Mouse (Mus musculus) midbrain, embryonic 10.5 days (tissue): ENCODE results near the gene Fam161a. TPM values are rescaled to one million over a fixed set of nuclear protein-coding genes. Genes with fewer than 3 reads are reported as not detected.

Experiments
- DNase-seq: peaks from one replicate; pipeline ENCODE4 v3.0.0-alpha.2; 2017; ENCODE audit warnings: low spot score
- H3K27ac ChIP-seq: fragments of 300-500 bp; sonication (generic); replicated peaks from 2 replicates; pipeline ENCODE4 v1.5.1; 2016; ENCODE audit warnings: mild to moderate bottlenecking
- H3K27me3 ChIP-seq: fragments of 300-500 bp; sonication (generic); 2 replicates; pipeline ENCODE4 v1.6.1; 2016; ENCODE audit warnings: low read depth, mild to moderate bottlenecking; ENCODE audit not compliant: poor library complexity, severe bottlenecking
- H3K36me3 ChIP-seq: fragments of 300-500 bp; sonication (generic); 2 replicates; pipeline ENCODE4 v1.6.1; 2016; ENCODE audit warnings: mild to moderate bottlenecking, moderate library complexity
- H3K4me1 ChIP-seq: fragments of 300-500 bp; sonication (generic); 2 replicates; pipeline ENCODE4 v1.6.1; 2016
- H3K4me3 ChIP-seq: fragments of 300-500 bp; sonication (generic); 2 replicates; pipeline ENCODE4 v1.5.1; 2016; ENCODE audit warnings: mild to moderate bottlenecking, moderate library complexity
- H3K9me3 ChIP-seq: fragments of 300-500 bp; sonication (generic); replicated peaks from 2 replicates; pipeline ENCODE4 v1.6.1; 2016; ENCODE audit warnings: mild to moderate bottlenecking
- WGBS: fragments of 180-500 bp; shearing (Covaris S2); methylation state at CpG from one replicate; pipeline ENCODE4 v1.1.7; 2016; 5-methylcytosine and 5-hydroxymethylcytosine counted together
- polyA plus RNA-seq: library from polyadenylated mRNA; unstranded; fragments of >200 nt; fragmentation: Nextera tagmentation; extraction: Ambion mirVana; gene quantifications from 2 replicates; pipeline ENCODE4 v1.2.1, GENCODE M21; 2016

Fam161a gene
- polyA plus RNA-seq = 1.6 and 3.1 TPM in 2 replicates

DNA sequence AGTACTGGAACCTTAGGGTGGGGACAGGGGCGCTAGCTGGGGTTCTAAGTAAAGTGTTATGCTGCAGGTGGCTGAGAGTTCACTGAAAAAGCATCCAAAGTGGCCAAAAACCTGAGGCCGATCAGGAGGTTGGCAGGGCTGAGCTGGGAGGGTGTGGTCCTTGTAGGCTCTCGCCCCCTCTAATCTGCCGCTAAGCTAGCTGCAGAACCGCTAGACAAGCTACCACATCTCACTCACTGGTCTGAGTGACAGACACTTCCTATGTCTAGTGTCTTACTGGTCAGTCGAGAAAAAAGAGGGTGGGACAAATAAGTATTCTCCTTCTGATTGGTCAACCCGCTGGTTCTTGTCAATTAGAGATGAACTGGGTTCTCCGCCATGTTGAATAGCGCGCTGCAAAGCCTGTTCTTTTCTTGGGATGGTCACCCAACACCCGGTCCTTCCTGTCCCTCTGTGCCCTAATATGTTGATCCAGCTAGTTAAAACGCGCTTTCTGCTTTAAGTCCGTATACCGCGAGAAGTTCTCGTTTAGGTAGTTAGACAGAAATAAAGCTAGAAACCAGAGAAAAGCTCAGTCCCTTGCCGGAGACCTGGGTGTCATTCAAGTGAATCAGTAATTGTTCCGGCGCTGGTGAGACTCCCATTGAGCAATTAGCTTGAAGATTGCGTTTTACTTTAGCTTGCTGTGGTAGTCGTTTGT lies at the start of gene Fam161a:
TSS of gene Fam161a (plus strand) at position 51 of the 700 bp plus-strand sequence.
- H3K4me1 ChIP-seq = peaks cover 11% of the 10 kb centered on the region
- DNase-seq = peak; percentile 76
- WGBS = under 1% methylated on average over 22 of the region's 22 CpGs
- H3K27me3 ChIP-seq = 0 out of 2 replicates have a peak, but pooled peaks cover 9% of the 10 kb centered on the region
- H3K4me3 ChIP-seq = peak within 1 kb of the TSS; percentile 69
- no peaks in the 10 kb centered on the region for H3K9me3 ChIP-seq
- peak within 1 kb of the TSS; percentile 90 for H3K27ac ChIP-seq
- peaks cover 28% of the 10 kb centered on the region for H3K36me3 ChIP-seq

DNA sequence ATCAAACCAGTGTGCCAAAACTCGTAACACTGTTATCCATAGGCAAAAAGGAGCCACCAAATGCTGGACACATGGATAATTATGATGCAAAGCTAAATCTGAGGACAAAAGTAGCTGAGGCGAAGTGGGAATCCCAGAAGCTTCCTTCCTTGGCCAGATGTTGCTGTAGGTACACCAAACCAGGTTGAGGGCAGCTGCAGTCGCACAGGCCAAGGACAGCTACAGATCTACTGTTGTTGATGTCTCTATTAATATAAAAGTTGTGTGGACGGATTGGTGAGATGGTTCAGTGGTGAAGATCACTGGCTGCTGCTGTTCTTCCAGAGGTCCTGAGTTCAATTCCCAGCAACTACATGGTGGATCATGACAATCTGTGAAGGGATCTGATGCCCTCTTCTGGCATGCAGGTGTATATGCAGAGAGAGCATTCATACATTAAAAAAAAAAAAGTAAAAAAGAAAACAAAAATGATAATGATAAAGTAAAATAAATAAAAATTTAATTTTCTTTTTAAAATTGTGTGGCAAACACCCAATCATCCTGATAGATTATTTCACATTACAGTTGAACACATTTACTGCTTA lies 49.4 kb upstream of the Fam161a start:
- 88% methylated on average over 4 of the region's 4 CpGs for WGBS

DNA sequence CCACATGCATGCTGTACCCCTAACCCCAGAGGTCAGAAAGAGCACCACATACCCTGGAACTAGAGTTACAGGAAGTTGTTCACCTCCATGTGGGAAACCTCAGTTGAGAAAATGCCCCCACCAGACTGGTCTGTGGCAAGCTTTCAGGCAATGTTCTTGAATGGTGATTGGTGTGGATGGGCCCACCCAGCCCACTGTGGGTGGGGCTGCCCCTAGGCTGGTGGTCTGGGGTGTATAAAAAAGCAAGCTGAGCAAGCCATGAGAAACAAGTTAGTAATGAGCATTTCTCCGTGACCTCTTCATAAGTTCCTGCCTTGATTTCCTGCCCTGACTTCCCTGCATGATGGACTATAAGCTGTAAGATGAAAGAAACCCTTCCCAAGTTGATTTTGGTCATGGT lies 45.2 kb upstream of the Fam161a start:
- WGBS = 81% methylated on average over 1 of the region's 1 CpGs
- no peak overlapping the region for H3K4me3 ChIP-seq
- H3K27ac ChIP-seq = no peak overlapping the region
- DNase-seq = no peak
- H3K27me3 ChIP-seq = no peaks in the 10 kb centered on the region
- peaks cover 10% of the 10 kb centered on the region; the same call in 1 of the 2 replicates for H3K9me3 ChIP-seq
- H3K36me3 ChIP-seq = peaks cover 8% of the 10 kb centered on the region
- H3K4me1 ChIP-seq = no peaks in the 10 kb centered on the region

More for the DNA sequence above, 49.4 kb upstream of the Fam161a start:
- Histone ChIP-seq H3K4me1 (no peaks in the 10 kb centered on the region), H3K27me3 (no peaks in the 10 kb centered on the region), H3K4me3 (no peak overlapping the region), H3K36me3 (peaks cover 29% of the 10 kb centered on the region), H3K27ac (no peak overlapping the region), H3K9me3 (no peaks in the 10 kb centered on the region)
- DNase-seq = no peak

DNA sequence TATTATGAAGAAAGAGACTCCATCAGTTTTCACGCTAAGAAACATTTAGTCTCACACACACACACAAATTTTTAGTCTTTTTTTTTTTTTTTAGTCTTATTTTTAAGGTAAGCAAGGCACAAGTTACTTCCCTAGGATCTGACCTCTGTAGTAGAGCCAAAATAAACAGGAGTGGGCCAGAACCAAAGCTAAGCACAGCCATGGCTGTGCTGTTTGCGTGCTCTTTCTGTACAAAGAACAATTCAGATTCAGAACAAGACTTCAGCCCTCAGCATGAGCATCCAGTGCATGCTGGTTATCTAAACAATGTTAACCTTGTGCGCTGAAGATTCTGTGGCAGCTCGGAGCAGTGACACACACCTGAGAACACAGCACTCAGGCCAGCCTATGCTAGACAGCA lies 42.9 kb upstream of the Fam161a start:
- Histone ChIP-seq H3K27me3 (no peaks in the 10 kb centered on the region), H3K27ac (no peak overlapping the region), H3K36me3 (peaks cover 26% of the 10 kb centered on the region), H3K4me1 (no peaks in the 10 kb centered on the region), H3K4me3 (no peak overlapping the region), H3K9me3 (peaks cover 23% of the 10 kb centered on the region; the same call in 1 of the 2 replicates)
- 86% methylated on average over 4 of the region's 4 CpGs for WGBS
- DNase-seq = no peak

DNA sequence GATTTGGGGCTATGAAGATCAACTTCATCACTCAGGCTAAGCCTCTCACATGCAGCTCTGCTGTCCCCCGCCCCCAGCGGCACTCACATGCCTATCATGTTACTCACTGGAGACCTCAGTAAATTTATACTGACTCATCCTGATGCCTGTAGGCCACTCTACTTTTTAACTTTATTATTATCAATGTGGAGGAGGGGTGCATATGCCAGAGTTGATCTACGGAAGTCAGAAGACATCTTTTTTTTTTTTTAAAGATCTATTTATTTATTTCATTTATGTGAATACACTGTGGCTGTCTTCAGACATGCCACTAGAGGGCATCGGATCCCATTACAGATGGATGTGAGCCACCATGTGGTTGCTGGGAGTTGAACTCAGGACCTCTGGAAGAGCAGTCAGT lies 41.8 kb upstream of the Fam161a start:
- Histone ChIP-seq H3K9me3 (peaks cover 26% of the 10 kb centered on the region; the same call in 1 of the 2 replicates), H3K4me3 (no peak overlapping the region), H3K27me3 (no peaks in the 10 kb centered on the region), H3K4me1 (no peaks in the 10 kb centered on the region), H3K27ac (no peak overlapping the region), H3K36me3 (peaks cover 29% of the 10 kb centered on the region)
- 82% methylated on average over 4 of the region's 4 CpGs for WGBS
- DNase-seq = no peak

DNA sequence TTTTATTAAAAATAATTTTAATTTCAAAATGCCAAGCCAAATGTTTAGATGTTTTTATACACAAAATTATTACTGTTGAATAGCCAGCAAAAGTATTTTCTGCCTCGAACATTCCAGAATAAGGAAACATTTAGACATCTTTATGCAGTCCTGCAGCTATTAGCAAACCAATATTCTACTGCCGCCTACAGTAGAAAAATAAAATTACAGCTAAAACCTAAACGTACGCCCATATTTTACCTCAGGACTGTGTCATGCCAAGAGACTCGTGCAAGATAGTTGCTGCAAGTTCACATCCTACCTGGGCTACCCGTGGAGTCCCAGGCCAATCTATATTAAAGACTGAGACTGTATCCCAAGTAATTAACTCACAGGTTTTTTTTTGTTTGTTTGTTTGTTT lies 37.8 kb upstream of the Fam161a start:
- Histone ChIP-seq H3K27me3 (no peaks in the 10 kb centered on the region), H3K27ac (no peak overlapping the region), H3K4me3 (no peak overlapping the region), H3K4me1 (peaks cover 18% of the 10 kb centered on the region), H3K36me3 (peaks cover 65% of the 10 kb centered on the region), H3K9me3 (peaks cover 49% of the 10 kb centered on the region)
- 74% methylated on average over 6 of the region's 6 CpGs for WGBS
- DNase-seq = no peak

DNA sequence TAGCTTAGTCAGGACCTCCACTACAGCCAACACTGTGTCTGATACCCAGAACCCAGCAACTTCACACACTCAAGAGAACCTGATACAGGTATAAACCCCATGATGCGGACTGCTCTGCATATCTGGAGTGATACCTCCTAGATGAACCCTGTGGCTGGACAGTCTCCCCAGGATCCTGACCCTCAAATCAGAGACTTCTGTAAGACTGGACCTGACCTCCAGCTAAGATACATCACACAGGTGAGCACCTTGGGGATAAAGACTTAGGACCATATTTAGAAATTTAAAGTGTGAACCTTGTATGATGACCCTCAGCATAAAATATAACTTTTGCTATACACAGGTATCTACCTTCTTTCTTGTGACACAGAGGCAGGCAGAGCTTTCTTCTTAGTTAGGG lies 36.8 kb upstream of the Fam161a start:
- DNase-seq = no peak

DNA sequence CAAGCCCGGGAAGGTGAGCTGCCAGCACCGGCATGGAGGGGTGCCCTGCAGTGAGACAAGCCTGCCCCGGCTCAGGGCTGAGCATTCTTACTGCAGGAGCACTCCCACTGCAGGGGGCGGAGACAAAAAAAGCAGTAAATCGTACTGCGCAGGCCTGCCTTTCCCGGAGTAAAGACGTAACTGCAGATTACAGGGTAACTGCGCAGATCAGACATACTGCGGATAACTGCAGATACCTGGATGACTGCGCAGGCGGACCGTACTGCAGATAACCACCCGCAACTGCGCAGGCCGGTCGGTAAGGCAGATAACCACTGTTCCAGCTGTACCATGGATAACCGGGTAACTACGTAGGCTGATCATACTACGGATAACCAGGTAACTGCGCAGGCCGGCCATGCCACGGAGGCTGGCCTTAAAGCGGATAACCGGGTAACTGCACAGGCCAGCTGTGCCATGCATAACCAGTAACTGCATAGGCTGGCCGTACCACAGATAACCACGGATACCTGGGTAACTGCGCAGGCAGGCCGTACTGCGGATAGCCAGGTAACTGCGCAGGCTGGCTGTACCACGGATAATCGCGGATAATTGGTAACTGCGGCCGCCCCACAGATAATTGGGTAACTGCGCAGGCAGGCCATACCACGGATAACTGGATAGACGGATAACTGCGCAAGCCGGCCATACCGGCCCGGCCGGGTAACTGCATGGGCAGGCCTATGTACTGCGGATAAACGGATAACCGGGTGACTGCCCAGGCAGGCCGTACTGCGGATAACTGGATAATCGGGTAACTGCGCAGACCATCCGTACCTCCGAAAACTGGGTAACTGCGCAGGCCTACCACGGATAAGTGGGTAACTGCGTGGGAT lies 35.3 kb upstream of the Fam161a start, which contains the start of gene Zrsr1:
TSS of gene Zrsr1 (plus strand) at position 171 of the 875 bp plus-strand sequence.
- peak; percentile 38 for DNase-seq
- Histone ChIP-seq H3K4me3 (peak within 1 kb of the TSS; percentile 71), H3K27me3 (no peaks in the 10 kb centered on the region), H3K4me1 (peaks cover 41% of the 10 kb centered on the region), H3K36me3 (peaks cover 69% of the 10 kb centered on the region), H3K9me3 (peaks cover 40% of the 10 kb centered on the region), H3K27ac (peak within 1 kb of the TSS; percentile 85)
- WGBS = 47% methylated on average over 56 of the region's 56 CpGs

More for the DNA sequence above, 36.8 kb upstream of the Fam161a start:
- peaks cover 49% of the 10 kb centered on the region for H3K9me3 ChIP-seq
- WGBS = 89% methylated on average over 1 of the region's 1 CpGs
- peaks cover 65% of the 10 kb centered on the region for H3K36me3 ChIP-seq
- H3K27me3 ChIP-seq = no peaks in the 10 kb centered on the region
- peaks cover 27% of the 10 kb centered on the region for H3K4me1 ChIP-seq
- H3K27ac ChIP-seq = no peak overlapping the region
- H3K4me3 ChIP-seq = no peak overlapping the region

DNA sequence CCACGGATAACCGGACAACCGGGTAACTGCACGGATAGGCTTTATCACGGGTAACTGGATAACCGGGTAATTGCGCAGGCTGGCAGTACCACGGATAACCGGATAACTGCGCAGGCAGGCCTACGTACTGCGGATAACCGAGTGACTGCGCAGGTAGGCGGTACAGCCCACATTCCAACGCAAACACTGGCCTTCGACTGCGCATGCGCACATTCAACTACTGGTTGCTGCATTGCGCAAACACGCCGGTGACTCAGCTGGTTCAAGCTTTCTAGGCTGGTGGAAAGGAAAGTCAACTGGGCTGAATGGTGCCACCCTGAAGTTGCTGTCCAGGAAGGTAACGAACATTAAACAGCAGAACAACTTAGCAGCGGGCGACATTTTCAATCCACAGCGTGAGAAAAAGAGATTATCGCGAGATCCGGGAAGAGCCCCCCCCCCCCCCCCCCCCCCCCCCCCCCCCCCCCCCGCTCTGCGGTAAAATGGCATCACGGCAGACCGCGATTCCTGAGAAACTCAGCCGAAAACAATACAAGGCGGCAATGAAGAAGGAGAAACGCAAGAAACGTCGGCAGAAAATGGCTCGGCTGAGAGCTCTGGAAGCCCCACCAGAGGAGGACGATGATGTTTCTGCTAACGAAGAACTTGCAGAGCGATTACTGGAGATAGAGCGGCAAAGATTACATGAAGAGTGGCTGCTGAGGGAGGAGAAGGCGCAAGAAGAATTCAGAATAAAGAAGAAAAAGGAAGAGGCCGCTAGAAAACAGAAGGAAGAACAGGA lies 34.4 kb upstream of the Fam161a start:
- 51% methylated on average over 46 of the region's 46 CpGs for WGBS
- Histone ChIP-seq H3K9me3 (peaks cover 31% of the 10 kb centered on the region), H3K27me3 (no peaks in the 10 kb centered on the region), H3K36me3 (peaks cover 69% of the 10 kb centered on the region), H3K27ac (peak overlapping the region; percentile 85), H3K4me1 (peaks cover 41% of the 10 kb centered on the region), H3K4me3 (peak overlapping the region; percentile 71)
- DNase-seq = peak; percentile 71

DNA sequence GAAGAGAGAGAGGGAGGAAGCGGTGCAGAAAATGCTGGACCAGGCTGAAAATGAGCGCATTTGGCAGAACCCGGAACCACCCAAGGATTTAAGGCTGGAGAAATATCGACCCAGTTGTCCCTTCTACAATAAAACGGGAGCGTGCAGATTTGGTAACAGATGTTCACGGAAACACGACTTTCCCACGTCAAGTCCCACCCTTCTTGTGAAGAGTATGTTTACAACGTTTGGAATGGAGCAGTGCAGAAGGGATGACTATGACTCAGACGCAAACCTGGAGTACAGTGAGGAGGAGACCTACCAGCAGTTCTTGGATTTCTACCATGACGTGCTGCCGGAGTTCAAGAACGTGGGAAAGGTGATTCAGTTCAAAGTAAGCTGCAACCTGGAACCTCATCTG lies 33.7 kb upstream of the Fam161a start:
- peak overlapping the region; percentile 71 for H3K4me3 ChIP-seq
- H3K4me1 ChIP-seq = peaks cover 41% of the 10 kb centered on the region
- DNase-seq = no peak
- H3K36me3 ChIP-seq = peaks cover 69% of the 10 kb centered on the region
- no peaks in the 10 kb centered on the region for H3K27me3 ChIP-seq
- peaks cover 27% of the 10 kb centered on the region for H3K9me3 ChIP-seq
- 49% methylated on average over 14 of the region's 14 CpGs for WGBS
- peak overlapping the region; percentile 82 for H3K27ac ChIP-seq

DNA sequence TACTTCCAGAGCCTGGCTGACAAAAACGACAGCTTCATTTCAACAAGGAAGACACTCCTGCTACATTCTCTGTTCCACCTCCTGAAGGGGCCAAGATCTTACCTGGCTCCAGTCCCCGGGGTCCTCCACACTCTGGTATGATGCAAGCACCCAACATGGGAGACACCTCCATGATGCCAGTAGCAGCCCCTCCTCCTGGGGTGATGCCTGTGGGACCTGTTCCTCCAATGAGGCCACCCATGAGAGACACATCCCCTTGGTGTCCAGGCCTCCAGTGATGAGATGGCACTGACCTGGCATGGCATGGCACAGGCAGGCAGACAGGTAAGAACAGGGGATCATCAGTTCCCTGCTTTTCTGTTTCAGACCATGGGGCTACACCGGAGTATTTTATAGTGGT lies 29.1 kb upstream of the Fam161a start:
- DNase-seq = no peak
- H3K4me1 ChIP-seq = peaks cover 45% of the 10 kb centered on the region
- no peak overlapping the region for H3K27ac ChIP-seq
- WGBS = 93% methylated on average over 3 of the region's 3 CpGs
- H3K9me3 ChIP-seq = no peaks in the 10 kb centered on the region; the same call in 1 of the 2 replicates
- peaks cover 46% of the 10 kb centered on the region for H3K36me3 ChIP-seq
- no peaks in the 10 kb centered on the region for H3K27me3 ChIP-seq
- H3K4me3 ChIP-seq = no peak overlapping the region

DNA sequence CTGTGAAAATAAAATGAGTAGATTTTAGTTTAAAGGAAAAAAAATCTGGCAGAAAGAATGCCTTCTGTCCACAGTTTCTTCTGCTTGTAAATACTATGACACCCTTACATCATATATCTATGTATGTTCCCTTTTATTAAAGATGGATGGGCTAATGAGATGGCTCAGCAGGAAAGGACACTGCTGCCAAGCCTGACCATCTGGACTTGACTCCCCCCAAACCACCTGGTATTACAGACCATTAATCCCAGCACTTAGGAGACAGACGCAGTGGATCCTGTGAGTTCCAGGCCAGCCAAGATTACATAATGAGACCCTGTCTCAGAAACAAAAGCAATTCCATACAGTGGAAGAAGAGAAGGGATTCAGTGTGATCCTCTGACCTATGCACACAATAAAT lies 28.6 kb upstream of the Fam161a start:
- WGBS = 93% methylated on average over 1 of the region's 1 CpGs
- no peak overlapping the region for H3K4me3 ChIP-seq
- peaks cover 45% of the 10 kb centered on the region for H3K4me1 ChIP-seq
- H3K27me3 ChIP-seq = no peaks in the 10 kb centered on the region
- no peak overlapping the region for H3K27ac ChIP-seq
- no peak for DNase-seq
- H3K9me3 ChIP-seq = no peaks in the 10 kb centered on the region; the same call in 1 of the 2 replicates
- peaks cover 41% of the 10 kb centered on the region for H3K36me3 ChIP-seq
